Mouse (Mus musculus): ENCODE measurements at regions not wholly inside any gene's neighbourhood (a gene's known extent, or its start where the extent isn't known, plus 50 kb on each side); places are given as distances from the start of the nearest gene placed in this dataset.
"Not testable (repeated sequence)": the region's sequence is repeated elsewhere in the genome, so short reads cannot be mapped to it uniquely, and the experiment has no call there.

- DNase-seq (ENCODE audit: low spot score in 2 of 2): no peak
Measured at GRCm38 (mm10) chr12:29368820-29369175, 159.4 kb upstream of the Myt1l start.

- no peak for DNase-seq (ENCODE audit: low spot score in 2 of 2)
Measured at GRCm38 (mm10) chr12:29391756-29392155, 136.4 kb upstream of the Myt1l start.

- DNase-seq (ENCODE audit: low spot score in 2 of 2): no peak
Measured at GRCm38 (mm10) chr12:29394271-29394670, 133.9 kb upstream of the Myt1l start.

GRCm38 (mm10) chr12:29394881-29395280, 133.3 kb upstream of the Myt1l start:
- DNase-seq (ENCODE audit: low spot score in 2 of 2): no peak

- DNase-seq (ENCODE audit: low spot score in 2 of 2): no peak
Measured at GRCm38 (mm10) chr12:29395401-29395982, 132.7 kb upstream of the Myt1l start.

- no peak for DNase-seq (ENCODE audit: low spot score in 2 of 2)
Measured at GRCm38 (mm10) chr12:29404434-29404833, 123.8 kb upstream of the Myt1l start.

GRCm38 (mm10) chr12:29409336-29410055, 118.7 kb upstream of the Myt1l start:
- no peak for DNase-seq (ENCODE audit: low spot score in 2 of 2)

GRCm38 (mm10) chr12:29433936-29434335, 94.2 kb upstream of the Myt1l start:
- peak in 1 of 2 experiments; percentile 8 for DNase-seq (ENCODE audit: low spot score in 2 of 2)

GRCm38 (mm10) chr12:29439343-29440019, 88.7 kb upstream of the Myt1l start:
- DNase-seq (ENCODE audit: low spot score in 2 of 2): peak; percentile 10 to 26

- DNase-seq (ENCODE audit: low spot score in 2 of 2): not testable (repeated sequence)
Measured at GRCm38 (mm10) chr12:29465201-29465600, 63.0 kb upstream of the Myt1l start.
